8 mouse cellular contexts compared by ENCODE assay signal in genomic region chr1:120098327-120098726, GRCm38 (mm10). TPM values are rescaled to one million over a fixed set of nuclear protein-coding genes. Genes with fewer than 3 reads are reported as not detected.
DNase-seq lines count a peak whose midpoint lies in the region; TF ChIP-seq lines count a peak whose summit lies in the region.

No protein-coding gene starts in this region.

- H3K4me3 ChIP-seq in embryonic fibroblast, embryonic 13.5 days (ENCODE audit: insufficient read depth, low read length): no peak overlapping the region
- no peak overlapping the region for H3K4me3 ChIP-seq in layer of hippocampus, adult 2 months

- no peak overlapping the region for H3K27ac ChIP-seq in embryonic fibroblast, embryonic 13.5 days (ENCODE audit: insufficient read depth, low read length)
- no peak overlapping the region for H3K27ac ChIP-seq in layer of hippocampus, adult 2 months

- peak; percentile 68 for DNase-seq in gastrocnemius, adult 18-20 months (ENCODE audit: low spot score)
- no peak for DNase-seq in gastrocnemius, postnatal 25 days
- peak; percentile 61 for DNase-seq in A20 (ENCODE audit: low read depth, low spot score)
- DNase-seq in adrenal gland, adult 18-20 months (ENCODE audit: low spot score in 2 of 2): peak; percentile 69 to 80
- peak; percentile 48 to 72 for DNase-seq in layer of hippocampus, adult 2 months (ENCODE audit: low spot score in 2 of 2)
- DNase-seq in lung, postnatal 4 days: peak; percentile 53 to 77
- peak; percentile 85 for DNase-seq in testis, postnatal 10 days (ENCODE audit: low spot score)

- TF ChIP-seq POLR2A in embryonic fibroblast, embryonic 13.5 days (IDR thresholded peaks at IDR 0.05; ENCODE audit: low read depth, low read length): no peak

- no peaks in the 10 kb centered on the region for H3K4me1 ChIP-seq in embryonic fibroblast, embryonic 13.5 days (ENCODE audit: control insufficient read depth, insufficient read depth, low read length)

- 0 out of 2 replicates have a peak, but pooled peaks have one; percentile 4 for TF ChIP-seq CTCF in embryonic fibroblast, embryonic 13.5 days (IDR thresholded peaks at IDR 0.05; ENCODE audit: borderline replicate concordance, insufficient read depth, low read length)
- TF ChIP-seq CTCF in layer of hippocampus, adult 2 months (conservative IDR thresholded peaks at IDR 0.05): peak; percentile 98

RNA-seq across cellular contexts. Expression of gene Dbi, which starts 22.6 kb away (rescaled TPM):
- total RNA-seq in gastrocnemius, adult 18-20 months (2021): 100 to 1,000 TPM; 135 to 165 TPM
- 100 to 1,000 TPM; 177 to 210 TPM for total RNA-seq in gastrocnemius, postnatal 25 days (2021)
- 1,000 to 10,000 TPM; 1,010 to 2,386 TPM for total RNA-seq in adrenal gland, adult 18-20 months (2021)
- polyA plus RNA-seq in embryonic fibroblast, embryonic 13.5 days (2011; ENCODE audit: insufficient read length, low read depth, missing spikeins): 267 and 293 TPM in 2 replicates
- total RNA-seq in layer of hippocampus, adult 2 months (2021): 100 to 1,000 TPM; 338 to 346 TPM

RNA-seq across cellular contexts. Expression of gene 3110009E18Rik, which starts 22.7 kb away (rescaled TPM):
- 1 to 10 TPM; 4.6 to 5.7 TPM for total RNA-seq in gastrocnemius, adult 18-20 months (2021)
- total RNA-seq in gastrocnemius, postnatal 25 days (2021): 1 to 10 TPM; 4.9 to 5.4 TPM
- total RNA-seq in adrenal gland, adult 18-20 months (2021): 10 to 100 TPM in 1 of 2 experiments, 1 to 10 TPM in 1; 8.6 to 10.5 TPM
- 4.0 and 7.2 TPM in 2 replicates for polyA plus RNA-seq in embryonic fibroblast, embryonic 13.5 days (2011; ENCODE audit: insufficient read length, low read depth, missing spikeins)
- 1 to 10 TPM; 7.1 to 7.8 TPM for total RNA-seq in layer of hippocampus, adult 2 months (2021)

RNA-seq across cellular contexts. Expression of gene Tmem37, which starts 24.5 kb away (rescaled TPM):
- 10 to 100 TPM; 13.0 to 22.9 TPM for total RNA-seq in gastrocnemius, adult 18-20 months (2021)
- 10 to 100 TPM; 11.2 to 16.5 TPM for total RNA-seq in gastrocnemius, postnatal 25 days (2021)
- 10 to 100 TPM in 1 of 2 experiments, 1 to 10 TPM in 1; 8.3 to 26.7 TPM for total RNA-seq in adrenal gland, adult 18-20 months (2021)
- polyA plus RNA-seq in embryonic fibroblast, embryonic 13.5 days (2011; ENCODE audit: insufficient read length, low read depth, missing spikeins): 18.7 and 25.9 TPM in 2 replicates
- total RNA-seq in layer of hippocampus, adult 2 months (2021): 1 to 10 TPM; 1.1 to 1.4 TPM
